Mouse (Mus musculus) heart, postnatal 0 days (tissue): ENCODE measurements around the gene Nup43. TPM values are rescaled to one million over a fixed set of nuclear protein-coding genes. Genes with fewer than 3 reads are reported as not detected.
A peak's percentile ranks its signal among the peaks of the same experiment; 100 is the strongest.

Source experiments
- ATAC-seq: fragments of 200-750 bp; cut with Nextera tagmentation; 2 replicates; pipeline ENCODE4 v1.8.0; 2017; ENCODE audit warnings: low read depth, moderate number of reproducible peaks, moderate library complexity; ENCODE audit not compliant: insufficient read depth
- DNase-seq: peaks from one replicate; pipeline ENCODE4 v3.0.0-alpha.2; 2016; ENCODE audit warnings: low spot score
- H3K27ac ChIP-seq: fragments of 300-500 bp; sonication (generic); 2 replicates; pipeline ENCODE4 v1.5.1; 2014; ENCODE audit warnings: low read depth, mild to moderate bottlenecking
- H3K27me3 ChIP-seq: fragments of 300-500 bp; sonication (generic); 2 replicates; pipeline ENCODE4 v1.6.1; 2014; ENCODE audit warnings: low read length, mixed read lengths; ENCODE audit not compliant: control insufficient read depth, insufficient read depth
- H3K36me3 ChIP-seq: fragments of 300-500 bp; sonication (generic); replicated peaks from 2 replicates; pipeline ENCODE4 v1.6.1; 2014; ENCODE audit warnings: low read length, mixed read lengths; ENCODE audit not compliant: control insufficient read depth, insufficient read depth
- H3K4me1 ChIP-seq: fragments of 300-500 bp; sonication (generic); 2 replicates; pipeline ENCODE4 v1.6.1; 2014; ENCODE audit warnings: antibody characterized with exemption; ENCODE audit not compliant: control insufficient read depth, insufficient read depth
- H3K4me2 ChIP-seq: fragments of 300-500 bp; sonication (generic); 2 replicates; pipeline ENCODE4 v1.6.1; 2014; ENCODE audit warnings: low read depth, mild to moderate bottlenecking, low read length, moderate library complexity
- H3K4me3 ChIP-seq: fragments of 300-500 bp; sonication (generic); 2 replicates; pipeline ENCODE4 v1.5.1; 2014; ENCODE audit warnings: low read depth, low read length
- H3K9ac ChIP-seq: fragments of 300-500 bp; sonication (generic); replicated peaks from 2 replicates; pipeline ENCODE4 v1.6.1; 2014; ENCODE audit warnings: low read depth, low read length, mixed read lengths
- H3K9me3 ChIP-seq: fragments of 300-500 bp; sonication (generic); replicated peaks from 2 replicates; pipeline ENCODE4 v1.6.1; 2016; ENCODE audit warnings: low read length; ENCODE audit not compliant: control insufficient read depth
- CTCF ChIP-seq: IDR thresholded peaks from 2 replicates; pipeline ENCODE4 v1.5.1; 2016; ENCODE audit warnings: antibody characterized with exemption, control low read depth, low read depth
- EP300 ChIP-seq: IDR thresholded peaks from 2 replicates; pipeline ENCODE4 v1.6.1; 2016; ENCODE audit warnings: antibody characterized with exemption, low read depth
- WGBS: fragments of 180-500 bp; shearing (Covaris S2); extraction: QIAGEN DNeasy Blood & Tissue Kit; methylation state at CpG from one replicate; pipeline ENCODE4 v1.1.7; 2014; 5-methylcytosine and 5-hydroxymethylcytosine counted together
- polyA plus RNA-seq: library from polyadenylated mRNA; unstranded; fragments of >200 nt; fragmentation: Nextera tagmentation; extraction: Ambion mirVana; gene quantifications from 2 replicates; pipeline ENCODE4 v1.2.1, GENCODE M21; 2015
- total RNA-seq: library from RNA; depleted of rRNA; stranded (reverse); fragments of >200 nt; gene quantifications from 2 replicates; pipeline ENCODE4 v1.2.3, GENCODE M21; 2014; ENCODE audit warnings: low replicate concordance

Gene Nup43
- total and polyA plus RNA-seq, 2 experiments from 2014 or later, result 2.6 to 16.7 TPM

- H3K9me3 ChIP-seq, result no peaks in the 10 kb centered on the region
- ATAC-seq, result no peak
- no peaks in the 10 kb centered on the region for H3K4me1 ChIP-seq
- H3K27me3 ChIP-seq, result no peaks in the 10 kb centered on the region
- H3K27ac ChIP-seq, result no peak overlapping the region
- no peak overlapping the region for H3K4me3 ChIP-seq
- no peak overlapping the region for H3K9ac ChIP-seq
- H3K36me3 ChIP-seq, result peaks cover 75% of the 10 kb centered on the region
- no peak for DNase-seq
- H3K4me2 ChIP-seq, result no peak overlapping the region
- TF ChIP-seq EP300, result no peak
- TF ChIP-seq CTCF, result 0 out of 2 replicates have a peak, but pooled peaks have one; percentile 9
These were observed 28.0 kb downstream of the Nup43 start for GRCm38 (mm10) chr10:7695286-7695685.

GRCm38 (mm10) chr10:7700120-7700519, 32.8 kb downstream of the Nup43 start:
- Histone ChIP-seq H3K36me3 (peaks cover 79% of the 10 kb centered on the region), H3K4me2 (no peak overlapping the region), H3K4me1 (no peaks in the 10 kb centered on the region), H3K9ac (no peak overlapping the region), H3K27me3 (no peaks in the 10 kb centered on the region), H3K27ac (no peak overlapping the region), H3K9me3 (no peaks in the 10 kb centered on the region), H3K4me3 (no peak overlapping the region)
- TF ChIP-seq EP300, result no peak
- no peak for TF ChIP-seq CTCF
- WGBS, result 63% methylated on average over 3 of the region's 3 CpGs
- DNase-seq (no peak), ATAC-seq (no peak)

- Histone ChIP-seq H3K27me3 (no peaks in the 10 kb centered on the region), H3K9me3 (no peaks in the 10 kb centered on the region), H3K36me3 (peaks cover 87% of the 10 kb centered on the region), H3K4me1 (no peaks in the 10 kb centered on the region), H3K4me2 (no peak overlapping the region), H3K27ac (no peak overlapping the region), H3K4me3 (no peak overlapping the region), H3K9ac (no peak overlapping the region)
- ATAC-seq, result no peak
- TF ChIP-seq EP300 (no peak), CTCF (no peak)
- WGBS, result 81% methylated on average over 6 of the region's 6 CpGs
- no peak for DNase-seq
These were observed 35.3 kb downstream of the Nup43 start for GRCm38 (mm10) chr10:7702586-7702985.

GRCm38 (mm10) chr10:7710121-7710520, 42.8 kb downstream of the Nup43 start:
- ATAC-seq (no peak), DNase-seq (no peak)
- H3K27ac ChIP-seq, result no peak overlapping the region
- no peaks in the 10 kb centered on the region for H3K4me1 ChIP-seq
- peaks cover 85% of the 10 kb centered on the region for H3K36me3 ChIP-seq
- no peaks in the 10 kb centered on the region for H3K9me3 ChIP-seq
- H3K4me2 ChIP-seq, result no peak overlapping the region
- WGBS, result 90% methylated on average over 5 of the region's 5 CpGs
- no peak for TF ChIP-seq CTCF
- TF ChIP-seq EP300, result no peak
- no peak overlapping the region for H3K4me3 ChIP-seq
- no peak overlapping the region for H3K9ac ChIP-seq
- H3K27me3 ChIP-seq, result no peaks in the 10 kb centered on the region

- DNase-seq (no peak), ATAC-seq (no peak)
- Histone ChIP-seq H3K36me3 (peaks cover 69% of the 10 kb centered on the region), H3K4me1 (no peaks in the 10 kb centered on the region), H3K9ac (no peak overlapping the region), H3K27me3 (no peaks in the 10 kb centered on the region), H3K4me2 (no peak overlapping the region), H3K9me3 (no peaks in the 10 kb centered on the region), H3K4me3 (no peak overlapping the region), H3K27ac (no peak overlapping the region)
- no peak for TF ChIP-seq EP300
- no peak for TF ChIP-seq CTCF
- WGBS, result 82% methylated on average over 13 of the region's 13 CpGs
These were observed 45.2 kb downstream of the Nup43 start for GRCm38 (mm10) chr10:7712506-7712905.

GRCm38 (mm10) chr10:7715056-7715455, 47.8 kb downstream of the Nup43 start:
- TF ChIP-seq EP300, result no peak
- TF ChIP-seq CTCF, result no peak
- ATAC-seq (no peak), DNase-seq (no peak)
- Histone ChIP-seq H3K27ac (no peak overlapping the region), H3K36me3 (peaks cover 48% of the 10 kb centered on the region), H3K4me1 (no peaks in the 10 kb centered on the region), H3K4me2 (no peak overlapping the region), H3K9me3 (no peaks in the 10 kb centered on the region), H3K4me3 (no peak overlapping the region), H3K27me3 (no peaks in the 10 kb centered on the region), H3K9ac (no peak overlapping the region)
- 78% methylated on average over 7 of the region's 7 CpGs for WGBS
